Mouse (Mus musculus) liver, embryonic 14.5 days (tissue): ENCODE results near the gene Nucb1.

Experiments used
- CTCF ChIP-seq: IDR thresholded peaks from 2 replicates; pipeline ENCODE4 v1.5.1; 2016; ENCODE audit warnings: antibody characterized with exemption, low read depth, control low read depth
- EP300 ChIP-seq: IDR thresholded peaks from 2 replicates; pipeline ENCODE4 v1.6.1; 2016; ENCODE audit warnings: antibody characterized with exemption, low read depth

- no peak for TF ChIP-seq CTCF
- no peak for TF ChIP-seq EP300
These were observed 28.9 kb upstream of the Nucb1 start for GRCm38 (mm10) chr7:45539095-45539494.
